Mouse (Mus musculus) lung, embryonic 14.5 days (tissue): ENCODE data around the gene Fbxo5. TPM values are rescaled to one million over a fixed set of nuclear protein-coding genes. Genes with fewer than 3 reads are reported as not detected.

ENCODE experiments used
- ATAC-seq: fragments of 200-750 bp; cut with Nextera tagmentation; 2 replicates; pipeline ENCODE4 v1.8.0; 2017; ENCODE audit warnings: mild to moderate bottlenecking, moderate TSS enrichment, moderate library complexity; ENCODE audit not compliant: insufficient read depth
- DNase-seq: peaks from one replicate; pipeline ENCODE4 v3.0.0-alpha.2; 2015
- H3K27ac ChIP-seq: fragments of 300-500 bp; sonication (generic); 2 replicates; pipeline ENCODE4 v1.5.1; 2014; ENCODE audit warnings: low read depth, mild to moderate bottlenecking, moderate library complexity
- H3K27me3 ChIP-seq: fragments of 300-500 bp; sonication (generic); 2 replicates; pipeline ENCODE4 v1.6.1; 2014; ENCODE audit warnings: low read length, control low read depth; ENCODE audit not compliant: insufficient read depth
- H3K36me3 ChIP-seq: fragments of 300-500 bp; sonication (generic); 2 replicates; pipeline ENCODE4 v1.6.1; 2014; ENCODE audit warnings: control low read depth; ENCODE audit not compliant: insufficient read depth
- H3K4me1 ChIP-seq: fragments of 300-500 bp; sonication (generic); 2 replicates; pipeline ENCODE4 v1.6.1; 2014; ENCODE audit warnings: antibody characterized with exemption, control low read depth; ENCODE audit not compliant: insufficient read depth
- H3K4me2 ChIP-seq: fragments of 300-500 bp; sonication (generic); 2 replicates; pipeline ENCODE4 v1.6.1; 2014; ENCODE audit warnings: mild to moderate bottlenecking
- H3K4me3 ChIP-seq: fragments of 300-500 bp; sonication (generic); 2 replicates; pipeline ENCODE4 v1.5.1; 2014; ENCODE audit warnings: low read depth, low read length
- H3K9ac ChIP-seq: fragments of 300-500 bp; sonication (generic); 2 replicates; pipeline ENCODE4 v1.6.1; 2014
- H3K9me3 ChIP-seq: fragments of 300-500 bp; sonication (generic); 2 replicates; pipeline ENCODE4 v1.6.1; 2016; ENCODE audit warnings: low read depth, low read length, control low read depth
- CTCF ChIP-seq: IDR thresholded peaks from 2 replicates; pipeline ENCODE4 v1.5.1; 2016; ENCODE audit warnings: antibody characterized with exemption, low read depth
- WGBS: fragments of 180-500 bp; shearing (Covaris S2); extraction: QIAGEN DNeasy Blood & Tissue Kit; methylation state at CpG from one replicate; pipeline ENCODE4 v1.1.7; 2014; 5-methylcytosine and 5-hydroxymethylcytosine counted together
- polyA plus RNA-seq: library from polyadenylated mRNA; unstranded; fragments of >200 nt; fragmentation: Nextera tagmentation; extraction: Ambion mirVana; gene quantifications from 2 replicates; pipeline ENCODE4 v1.2.1, GENCODE M21; 2014

The Fbxo5 gene
- polyA plus RNA-seq, 1 experiment from 2014 or later = 90.7 TPM

- H3K4me3 ChIP-seq = peak overlapping the region; percentile 86
- H3K27ac ChIP-seq = peak overlapping the region; percentile 92
- H3K9me3 ChIP-seq = no peaks in the 10 kb centered on the region
- peaks cover 6% of the 10 kb centered on the region for H3K4me1 ChIP-seq
- WGBS = under 1% methylated on average over 36 of the region's 37 CpGs
- DNase-seq (no peak), ATAC-seq (peak; percentile 1; the same call in 1 of the 2 replicates)
- no peaks in the 10 kb centered on the region for H3K27me3 ChIP-seq
- H3K4me2 ChIP-seq = peak overlapping the region; percentile 62
- peaks cover 31% of the 10 kb centered on the region for H3K36me3 ChIP-seq
- TF ChIP-seq CTCF = no peak
- H3K9ac ChIP-seq = peak overlapping the region; percentile 85
Observed at GRCm38 (mm10) chr10:5823291-5823739, 17.9 kb upstream of the Fbxo5 start.

GRCm38 (mm10) chr10:5818772-5819171 lies 13.4 kb upstream of the Fbxo5 start:
- no peak for ATAC-seq
- TF ChIP-seq CTCF = no peak
- WGBS = 87% methylated on average over 3 of the region's 3 CpGs
- H3K9me3 ChIP-seq = no peaks in the 10 kb centered on the region
- no peak overlapping the region for H3K4me3 ChIP-seq
- no peak overlapping the region for H3K4me2 ChIP-seq
- H3K36me3 ChIP-seq = peaks cover 73% of the 10 kb centered on the region
- no peak overlapping the region for H3K27ac ChIP-seq
- no peaks in the 10 kb centered on the region for H3K27me3 ChIP-seq
- DNase-seq = no peak
- peaks cover 6% of the 10 kb centered on the region for H3K4me1 ChIP-seq
- no peak overlapping the region for H3K9ac ChIP-seq

GRCm38 (mm10) chr10:5815968-5816367 lies 10.6 kb upstream of the Fbxo5 start:
- no peaks in the 10 kb centered on the region for H3K9me3 ChIP-seq
- no peak overlapping the region for H3K4me2 ChIP-seq
- H3K27ac ChIP-seq = no peak overlapping the region
- no peaks in the 10 kb centered on the region for H3K4me1 ChIP-seq
- WGBS = 95% methylated on average over 2 of the region's 2 CpGs
- TF ChIP-seq CTCF = no peak
- DNase-seq (no peak), ATAC-seq (no peak)
- H3K27me3 ChIP-seq = no peaks in the 10 kb centered on the region
- H3K9ac ChIP-seq = no peak overlapping the region
- no peak overlapping the region for H3K4me3 ChIP-seq
- peaks cover 88% of the 10 kb centered on the region for H3K36me3 ChIP-seq

- TF ChIP-seq CTCF = no peak
- no peaks in the 10 kb centered on the region for H3K9me3 ChIP-seq
- H3K4me2 ChIP-seq = no peak overlapping the region
- ATAC-seq = no peak
- WGBS = 86% methylated on average over 11 of the region's 11 CpGs
- H3K9ac ChIP-seq = no peak overlapping the region
- H3K4me1 ChIP-seq = no peaks in the 10 kb centered on the region
- no peak overlapping the region for H3K27ac ChIP-seq
- H3K27me3 ChIP-seq = no peaks in the 10 kb centered on the region
- no peak overlapping the region for H3K4me3 ChIP-seq
- peaks cover 70% of the 10 kb centered on the region for H3K36me3 ChIP-seq
- DNase-seq = no peak
Observed at GRCm38 (mm10) chr10:5813724-5814123, 8.3 kb upstream of the Fbxo5 start.

- WGBS = 63% methylated on average over 2 of the region's 2 CpGs
- Histone ChIP-seq H3K9ac (no peak overlapping the region), H3K9me3 (no peaks in the 10 kb centered on the region), H3K27ac (peak overlapping the region; percentile 6; the same call in 1 of the 2 replicates), H3K36me3 (peaks cover 16% of the 10 kb centered on the region), H3K27me3 (no peaks in the 10 kb centered on the region), H3K4me2 (no peak overlapping the region), H3K4me1 (0 out of 2 replicates have a peak, but pooled peaks cover 2% of the 10 kb centered on the region), H3K4me3 (no peak overlapping the region)
- no peak for ATAC-seq
- peak; percentile 18 for DNase-seq
- TF ChIP-seq CTCF = no peak
Observed at GRCm38 (mm10) chr10:5807683-5808082, 2.3 kb upstream of the Fbxo5 start.

- no peak for DNase-seq
- no peak overlapping the region for H3K4me3 ChIP-seq
- no peak for TF ChIP-seq CTCF
- H3K27me3 ChIP-seq = no peaks in the 10 kb centered on the region
- H3K9ac ChIP-seq = no peak overlapping the region
- 0 out of 2 replicates have a peak, but pooled peaks cover 2% of the 10 kb centered on the region for H3K4me1 ChIP-seq
- peaks cover 16% of the 10 kb centered on the region for H3K36me3 ChIP-seq
- H3K4me2 ChIP-seq = no peak overlapping the region; the same call in 1 of the 2 replicates
- no peaks in the 10 kb centered on the region for H3K9me3 ChIP-seq
- peak overlapping the region; percentile 89; the same call in 1 of the 2 replicates for H3K27ac ChIP-seq
- no peak for ATAC-seq
- 58% methylated on average over 4 of the region's 4 CpGs for WGBS
Observed at GRCm38 (mm10) chr10:5806996-5807395, 1.6 kb upstream of the Fbxo5 start.

GRCm38 (mm10) chr10:5806416-5806815 lies 1.0 kb upstream of the Fbxo5 start:
- H3K36me3 ChIP-seq = peaks cover 16% of the 10 kb centered on the region
- H3K4me2 ChIP-seq = peak overlapping the region; percentile 66
- DNase-seq (no peak), ATAC-seq (no peak)
- peak overlapping the region; percentile 89 for H3K27ac ChIP-seq
- H3K4me1 ChIP-seq = 0 out of 2 replicates have a peak, but pooled peaks cover 2% of the 10 kb centered on the region
- no peaks in the 10 kb centered on the region for H3K9me3 ChIP-seq
- H3K27me3 ChIP-seq = no peaks in the 10 kb centered on the region
- 12% methylated on average over 8 of the region's 8 CpGs for WGBS
- no peak for TF ChIP-seq CTCF
- peak overlapping the region; percentile 80 for H3K4me3 ChIP-seq
- peak overlapping the region; percentile 56 for H3K9ac ChIP-seq
